Mouse (Mus musculus) neural tube, embryonic 14.5 days (tissue): Measurements from ENCODE around the gene Bnip2. TPM values are rescaled to one million over a fixed set of nuclear protein-coding genes. Genes with fewer than 3 reads are reported as not detected.

Experiments
- ATAC-seq: fragments of 200-750 bp; cut with Nextera tagmentation; 2 replicates; pipeline ENCODE4 v1.8.0; 2017; ENCODE audit warnings: low read depth, mild to moderate bottlenecking, moderate TSS enrichment, moderate library complexity
- H3K27ac ChIP-seq: fragments of 300-500 bp; sonication (generic); 2 replicates; pipeline ENCODE4 v1.5.1; 2014; ENCODE audit warnings: low read depth, mild to moderate bottlenecking, control low read depth, low read length, moderate library complexity, mixed read lengths
- H3K27me3 ChIP-seq: fragments of 300-500 bp; sonication (generic); 2 replicates; pipeline ENCODE4 v1.6.1; 2014; ENCODE audit warnings: low read length; ENCODE audit not compliant: control insufficient read depth, insufficient read depth
- H3K36me3 ChIP-seq: fragments of 300-500 bp; sonication (generic); 2 replicates; pipeline ENCODE4 v1.6.1; 2014; ENCODE audit warnings: low read length, mixed read lengths; ENCODE audit not compliant: control insufficient read depth, insufficient read depth
- H3K4me1 ChIP-seq: fragments of 300-500 bp; sonication (generic); 2 replicates; pipeline ENCODE4 v1.6.1; 2014; ENCODE audit warnings: low read length; ENCODE audit not compliant: control insufficient read depth, insufficient read depth
- H3K4me2 ChIP-seq: fragments of 300-500 bp; sonication (generic); 2 replicates; pipeline ENCODE4 v1.6.1; 2014; ENCODE audit warnings: mild to moderate bottlenecking, low read depth, low read length, control low read depth
- H3K4me3 ChIP-seq: fragments of 300-500 bp; sonication (generic); 2 replicates; pipeline ENCODE4 v1.5.1; 2014; ENCODE audit warnings: low read depth, low read length, control low read depth, mixed read lengths
- H3K9ac ChIP-seq: fragments of 300-500 bp; sonication (generic); replicated peaks from 2 replicates; pipeline ENCODE4 v1.6.1; 2014; ENCODE audit warnings: low read depth, mild to moderate bottlenecking, control low read depth, low read length, mixed read lengths
- H3K9me3 ChIP-seq: fragments of 300-500 bp; sonication (generic); 2 replicates; pipeline ENCODE4 v1.6.1; 2016; ENCODE audit warnings: low read length; ENCODE audit not compliant: control insufficient read depth
- WGBS: fragments of 180-500 bp; shearing (Covaris S2); extraction: QIAGEN DNeasy Blood & Tissue Kit; methylation state at CpG from one replicate; pipeline ENCODE4 v1.1.7; 2014; 5-methylcytosine and 5-hydroxymethylcytosine counted together
- polyA plus RNA-seq: library from polyadenylated mRNA; unstranded; fragments of >200 nt; fragmentation: Nextera tagmentation; extraction: Ambion mirVana; gene quantifications from 2 replicates; pipeline ENCODE4 v1.2.1, GENCODE M21; 2014

The Bnip2 gene
- polyA plus RNA-seq, result 57.4 and 75.1 TPM in 2 replicates

- Histone ChIP-seq H3K27ac (peak within 1 kb of the TSS; percentile 92), H3K4me2 (peak within 1 kb of the TSS; percentile 64), H3K4me3 (peak within 1 kb of the TSS; percentile 100), H3K9ac (peak within 1 kb of the TSS; percentile 98), H3K9me3 (no peaks in the 10 kb centered on the region), H3K36me3 (no peaks in the 10 kb centered on the region), H3K4me1 (peaks cover 11% of the 10 kb centered on the region), H3K27me3 (no peaks in the 10 kb centered on the region)
- ATAC-seq, result peak; percentile 95
- WGBS, result under 1% methylated on average over 69 of the region's 76 CpGs
Measured at GRCm38 (mm10) chr9:69989303-69990121, at the start of gene Bnip2. TSS of gene Bnip2 (plus strand) at chr9:69989466.

GRCm38 (mm10) chr9:69940839-69941490, 48.3 kb upstream of the Bnip2 start:
- ATAC-seq, result no peak
- no peak overlapping the region for H3K9ac ChIP-seq

GRCm38 (mm10) chr9:69941556-69941955, 47.7 kb upstream of the Bnip2 start:
- Histone ChIP-seq H3K9me3 (no peaks in the 10 kb centered on the region), H3K4me3 (no peak overlapping the region), H3K9ac (no peak overlapping the region), H3K4me2 (no peak overlapping the region), H3K36me3 (no peaks in the 10 kb centered on the region), H3K4me1 (no peaks in the 10 kb centered on the region), H3K27me3 (no peaks in the 10 kb centered on the region), H3K27ac (no peak overlapping the region)
- 54% methylated on average over 6 of the region's 6 CpGs for WGBS
- ATAC-seq, result no peak

More at GRCm38 (mm10) chr9:69940839-69941490, 48.3 kb upstream of the Bnip2 start:
- WGBS, result 87% methylated on average over 7 of the region's 7 CpGs
- no peaks in the 10 kb centered on the region for H3K9me3 ChIP-seq
- H3K36me3 ChIP-seq, result no peaks in the 10 kb centered on the region
- no peak overlapping the region for H3K4me2 ChIP-seq
- no peak overlapping the region for H3K27ac ChIP-seq
- no peaks in the 10 kb centered on the region for H3K27me3 ChIP-seq
- no peak overlapping the region for H3K4me3 ChIP-seq
- H3K4me1 ChIP-seq, result no peaks in the 10 kb centered on the region

GRCm38 (mm10) chr9:69948964-69949363, 40.3 kb upstream of the Bnip2 start:
- WGBS, result 12% methylated on average over 2 of the region's 2 CpGs

GRCm38 (mm10) chr9:69949641-69950040, 39.6 kb upstream of the Bnip2 start:
- 87% methylated on average over 4 of the region's 4 CpGs for WGBS
- Histone ChIP-seq H3K27me3 (no peaks in the 10 kb centered on the region), H3K4me2 (no peak overlapping the region), H3K4me3 (no peak overlapping the region), H3K4me1 (no peaks in the 10 kb centered on the region), H3K36me3 (no peaks in the 10 kb centered on the region), H3K9me3 (no peaks in the 10 kb centered on the region), H3K9ac (no peak overlapping the region), H3K27ac (no peak overlapping the region)
- no peak for ATAC-seq

More at GRCm38 (mm10) chr9:69948964-69949363, 40.3 kb upstream of the Bnip2 start:
- Histone ChIP-seq H3K27ac (no peak overlapping the region), H3K9ac (no peak overlapping the region), H3K4me3 (no peak overlapping the region), H3K4me2 (no peak overlapping the region), H3K27me3 (no peaks in the 10 kb centered on the region), H3K9me3 (no peaks in the 10 kb centered on the region), H3K4me1 (no peaks in the 10 kb centered on the region), H3K36me3 (no peaks in the 10 kb centered on the region)
- ATAC-seq, result no peak

- H3K27ac ChIP-seq, result no peak overlapping the region
- no peaks in the 10 kb centered on the region for H3K27me3 ChIP-seq
- WGBS, result 52% methylated on average over 6 of the region's 6 CpGs
- H3K9me3 ChIP-seq, result no peaks in the 10 kb centered on the region
- H3K9ac ChIP-seq, result no peak overlapping the region
- no peak for ATAC-seq
- no peaks in the 10 kb centered on the region for H3K36me3 ChIP-seq
- H3K4me2 ChIP-seq, result no peak overlapping the region
- no peaks in the 10 kb centered on the region for H3K4me1 ChIP-seq
- H3K4me3 ChIP-seq, result no peak overlapping the region
Measured at GRCm38 (mm10) chr9:69961007-69961406, 28.3 kb upstream of the Bnip2 start.

GRCm38 (mm10) chr9:69964370-69964769, 24.9 kb upstream of the Bnip2 start:
- H3K4me2 ChIP-seq, result no peak overlapping the region
- H3K4me3 ChIP-seq, result no peak overlapping the region
- 88% methylated on average over 3 of the region's 3 CpGs for WGBS
- H3K4me1 ChIP-seq, result no peaks in the 10 kb centered on the region
- H3K9me3 ChIP-seq, result no peaks in the 10 kb centered on the region
- no peaks in the 10 kb centered on the region for H3K27me3 ChIP-seq
- H3K36me3 ChIP-seq, result no peaks in the 10 kb centered on the region
- H3K9ac ChIP-seq, result no peak overlapping the region
- ATAC-seq, result no peak
- H3K27ac ChIP-seq, result no peak overlapping the region

- H3K9ac ChIP-seq, result no peak overlapping the region
- H3K27me3 ChIP-seq, result no peaks in the 10 kb centered on the region
- no peak overlapping the region for H3K4me2 ChIP-seq
- H3K36me3 ChIP-seq, result no peaks in the 10 kb centered on the region
- 63% methylated on average over 1 of the region's 1 CpGs for WGBS
- peaks cover 2% of the 10 kb centered on the region for H3K4me1 ChIP-seq
- H3K27ac ChIP-seq, result no peak overlapping the region
- no peaks in the 10 kb centered on the region for H3K9me3 ChIP-seq
- ATAC-seq, result no peak
- H3K4me3 ChIP-seq, result no peak overlapping the region
Measured at GRCm38 (mm10) chr9:69985526-69985925, 3.7 kb upstream of the Bnip2 start.

- Histone ChIP-seq H3K27ac (no peak overlapping the region), H3K9me3 (no peaks in the 10 kb centered on the region), H3K4me3 (no peak overlapping the region), H3K9ac (no peak overlapping the region), H3K36me3 (no peaks in the 10 kb centered on the region), H3K27me3 (no peaks in the 10 kb centered on the region), H3K4me2 (no peak overlapping the region), H3K4me1 (peaks cover 8% of the 10 kb centered on the region)
- WGBS, result 80% methylated on average over 10 of the region's 10 CpGs
- no peak for ATAC-seq
Measured at GRCm38 (mm10) chr9:69986063-69986462, 3.2 kb upstream of the Bnip2 start.
